Mouse (Mus musculus): ENCODE measurements around the gene Tph2. TPM values are rescaled to one million over a fixed set of nuclear protein-coding genes. Genes with fewer than 3 reads are reported as not detected.

The Tph2 gene
- not detected for polyA plus RNA-seq (2015; fragmentation: Illumina TruSeq; extraction: RNeasy Lipid Tissue Mini Kit (QIAGEN cat#74804); ENCODE audit: insufficient read depth, low read depth, low replicate concordance)

DNA sequence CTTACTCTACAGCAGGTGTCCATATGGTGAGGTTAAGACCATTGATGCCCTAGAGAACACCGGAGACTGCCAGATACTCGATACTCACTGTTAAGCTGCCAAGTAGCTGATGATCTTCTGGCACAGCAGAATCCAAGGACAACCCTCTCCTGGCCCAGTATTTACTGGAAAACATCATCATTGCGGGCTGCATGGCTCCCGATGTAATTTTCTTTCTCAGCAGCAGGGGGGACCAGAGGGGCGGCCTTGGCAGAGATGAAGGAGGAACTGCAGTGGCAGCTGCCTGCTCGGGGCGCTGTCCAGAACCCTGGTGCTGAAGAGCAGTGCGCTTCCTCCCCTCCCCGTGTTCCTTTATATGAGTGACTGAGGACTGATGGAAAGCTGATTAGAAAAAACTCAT is at the start of gene Tph2:
Gene Tph2 (minus strand): TSS at position 326 of the 400 bp plus-strand sequence.

Other genes starting within 250 kb of the Tph2 start
- gene Tbc1d15, start 66.4 kb upstream of the Tph2 start, polyA plus RNA-seq (2015; fragmentation: Illumina TruSeq; extraction: RNeasy Lipid Tissue Mini Kit (QIAGEN cat#74804); ENCODE audit: insufficient read depth, low read depth, low replicate concordance), result 10.8 TPM
- gene Rab21, start 130.6 kb upstream of the Tph2 start, polyA plus RNA-seq (2015; fragmentation: Illumina TruSeq; extraction: RNeasy Lipid Tissue Mini Kit (QIAGEN cat#74804); ENCODE audit: insufficient read depth, low read depth, low replicate concordance), result 6.8 TPM
- 3.8 TPM for gene Tmem19, start 177.5 kb upstream of the Tph2 start, polyA plus RNA-seq (2015; fragmentation: Illumina TruSeq; extraction: RNeasy Lipid Tissue Mini Kit (QIAGEN cat#74804); ENCODE audit: insufficient read depth, low read depth, low replicate concordance)
- 4.8 TPM for gene Thap2, start 199.4 kb upstream of the Tph2 start, polyA plus RNA-seq (2015; fragmentation: Illumina TruSeq; extraction: RNeasy Lipid Tissue Mini Kit (QIAGEN cat#74804); ENCODE audit: insufficient read depth, low read depth, low replicate concordance)
- 47.3 TPM for gene Zfc3h1, start 199.9 kb upstream of the Tph2 start, polyA plus RNA-seq (2015; fragmentation: Illumina TruSeq; extraction: RNeasy Lipid Tissue Mini Kit (QIAGEN cat#74804); ENCODE audit: insufficient read depth, low read depth, low replicate concordance)

Data from pancreas, adult 10 weeks (tissue).